Mouse (Mus musculus) stomach, postnatal 0 days (tissue): Measurements from ENCODE around the gene Frmd4b.
"Not testable (repeated sequence)": the region's sequence is repeated elsewhere in the genome, so short reads cannot be mapped to it uniquely, and the experiment has no call there.

ENCODE experiments used
- CTCF ChIP-seq: IDR thresholded peaks from 2 replicates; pipeline ENCODE4 v1.5.1; 2016; ENCODE audit warnings: antibody characterized with exemption, low read depth, mild to moderate bottlenecking, moderate library complexity
- EP300 ChIP-seq: optimal IDR thresholded peaks from 2 replicates; pipeline ENCODE3; 2016; ENCODE audit warnings: antibody characterized with exemption

- TF ChIP-seq CTCF, EP300: not testable (repeated sequence)
Observed at GRCm38 (mm10) chr6:97259926-97260325, 357.4 kb downstream of the Frmd4b start.
